Mouse (Mus musculus) embryo, embryonic 9.5 days (tissue): ENCODE measurements at regions not wholly inside any gene's neighbourhood (a gene's known extent, or its start where the extent isn't known, plus 50 kb on each side); places are given as distances from the start of the nearest gene placed in this dataset.
"Not testable (repeated sequence)": the region's sequence is repeated elsewhere in the genome, so short reads cannot be mapped to it uniquely, and the experiment has no call there.

Source experiments
- DNase-seq: peaks from one replicate; pipeline ENCODE4 v3.0.0-alpha.2; 2017; ENCODE audit errors: extremely low spot score

DNA sequence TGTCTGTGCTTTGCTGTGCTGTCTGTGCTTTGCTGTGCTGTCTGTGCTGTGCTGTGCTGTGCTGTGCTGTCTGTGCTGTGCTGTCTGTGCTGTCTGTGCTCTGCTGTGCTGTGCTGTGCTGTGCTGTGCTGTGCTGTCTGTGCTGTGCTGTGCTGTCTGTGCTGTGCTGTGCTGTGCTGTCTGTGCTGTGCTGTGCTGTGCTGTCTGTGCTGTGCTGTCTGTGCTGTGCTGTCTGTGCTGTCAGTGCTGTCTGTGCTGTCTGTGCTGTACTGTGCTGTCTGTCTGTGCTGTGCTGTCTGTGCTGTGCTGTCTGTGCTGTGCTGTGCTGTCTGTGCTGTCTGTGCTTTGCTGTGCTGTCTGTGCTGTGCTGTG, 196.5 kb downstream of the Tcp10c start:
- not testable (repeated sequence) for DNase-seq

DNA sequence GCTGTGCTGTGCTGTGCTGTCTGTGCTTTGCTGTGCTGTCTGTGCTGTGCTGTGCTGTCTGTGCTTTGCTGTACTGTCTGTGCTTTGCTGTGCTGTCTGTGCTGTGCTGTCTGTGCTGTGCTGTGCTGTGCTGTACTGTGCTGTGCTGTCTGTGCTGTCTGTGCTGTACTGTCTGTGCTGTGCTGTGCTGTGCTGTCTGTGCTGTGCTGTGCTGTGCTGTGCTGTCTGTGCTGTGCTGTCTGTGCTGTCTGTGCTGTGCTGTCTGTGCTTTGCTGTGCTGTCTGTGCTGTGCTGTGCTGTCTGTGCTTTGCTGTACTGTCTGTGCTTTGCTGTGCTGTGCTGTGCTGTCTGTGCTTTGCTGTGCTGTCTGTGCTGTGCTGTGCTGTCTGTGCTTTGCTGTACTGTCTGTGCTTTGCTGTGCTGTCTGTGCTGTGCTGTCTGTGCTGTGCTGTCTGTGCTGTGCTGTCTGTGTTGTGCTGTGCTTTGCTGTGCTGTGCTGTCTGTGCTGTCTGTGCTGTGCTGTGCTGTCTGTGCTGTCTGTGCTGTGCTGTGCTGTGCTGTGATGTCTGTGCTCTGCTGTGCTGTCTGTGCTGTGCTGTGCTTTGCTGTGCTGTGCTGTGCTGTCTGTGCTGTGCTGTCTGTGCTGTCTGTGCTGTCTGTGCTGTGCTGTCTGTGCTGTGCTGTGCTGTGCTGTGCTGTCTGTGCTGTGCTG, 197.5 kb downstream of the Tcp10c start:
- DNase-seq: peak; percentile 51

DNA sequence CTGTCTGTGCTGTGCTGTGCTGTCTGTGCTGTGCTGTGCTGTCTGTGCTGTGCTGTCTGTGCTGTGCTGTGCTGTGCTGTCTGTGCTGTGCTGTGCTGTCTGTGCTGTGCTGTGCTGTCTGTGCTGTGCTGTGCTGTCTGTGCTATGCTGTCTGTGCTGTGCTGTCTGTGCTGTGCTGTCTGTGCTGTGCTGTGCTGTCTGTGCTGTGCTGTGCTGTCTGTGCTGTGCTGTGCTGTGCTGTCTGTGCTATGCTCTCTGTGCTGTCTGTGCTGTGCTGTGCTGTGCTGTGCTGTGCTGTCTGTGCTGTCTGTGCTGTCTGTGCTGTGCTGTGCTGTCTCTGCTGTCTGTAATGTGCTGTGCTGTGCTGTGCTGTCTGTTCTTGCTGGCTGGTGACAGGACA, 198.5 kb downstream of the Tcp10c start:
- not testable (repeated sequence) for DNase-seq

DNA sequence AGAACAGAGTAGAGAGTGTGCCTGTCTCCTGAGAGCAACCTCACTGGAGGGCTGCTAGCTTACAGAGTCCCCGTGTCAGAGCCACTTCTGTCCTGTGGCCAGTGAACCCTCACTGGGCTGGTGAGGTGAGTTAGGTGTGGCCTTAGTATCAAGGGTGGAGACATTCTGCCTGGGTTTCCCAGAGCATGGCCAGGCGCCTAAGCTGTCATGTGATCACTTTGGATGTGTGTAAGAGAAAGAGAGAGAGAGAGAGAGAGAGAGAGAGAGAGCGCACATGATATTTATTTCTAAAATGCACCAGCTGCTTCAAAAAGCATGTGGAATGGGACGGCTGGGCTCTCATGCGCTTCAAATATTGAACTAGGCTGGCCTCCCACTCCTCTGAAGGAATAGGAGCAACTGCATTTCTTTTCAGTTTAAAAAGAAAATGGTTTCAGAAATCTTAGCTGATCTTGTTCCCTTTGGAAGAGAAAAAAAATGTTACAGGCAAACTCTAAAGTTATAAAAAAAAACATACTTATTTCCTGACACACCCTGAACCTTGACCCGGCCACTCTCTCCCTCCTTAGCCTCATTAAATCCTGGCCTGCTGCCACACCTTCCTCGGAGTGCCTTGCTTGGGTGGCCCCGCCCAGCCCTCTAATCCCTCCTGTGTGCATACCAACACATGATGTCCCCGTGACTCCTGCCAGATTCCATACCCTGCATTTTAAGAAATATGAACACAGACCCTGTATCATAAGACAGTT, 201.1 kb downstream of the Tcp10c start:
- not testable (repeated sequence) for DNase-seq

DNA sequence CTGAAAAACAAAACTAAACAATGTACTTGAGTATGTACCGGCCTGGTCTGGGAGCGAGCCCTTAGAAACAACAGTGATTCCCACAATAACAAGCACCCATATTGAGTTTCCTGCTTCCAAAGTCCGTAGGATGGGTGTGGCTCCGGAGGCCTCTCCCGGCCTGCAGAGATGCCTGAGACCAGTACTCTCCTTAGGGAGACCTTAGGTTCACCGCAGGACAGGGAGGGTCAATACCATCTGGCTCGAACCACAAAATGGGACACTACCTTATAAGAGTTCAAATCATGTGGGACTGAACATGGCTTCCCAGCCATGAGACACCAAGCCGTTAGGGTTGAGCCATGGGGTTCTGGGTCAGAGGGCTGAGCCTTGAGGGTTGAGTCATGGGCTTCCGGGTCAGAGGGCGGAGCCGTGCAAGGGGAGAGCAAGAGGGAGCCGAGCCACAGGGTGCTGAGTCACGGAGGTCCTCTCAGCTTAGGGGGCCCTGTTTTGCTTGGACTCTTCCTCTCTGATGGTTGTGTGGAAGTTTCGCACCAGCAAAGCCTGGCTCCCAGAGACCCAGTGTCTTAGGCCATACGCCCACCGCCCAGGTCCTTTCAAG, 201.8 kb downstream of the Tcp10c start:
- not testable (repeated sequence) for DNase-seq

DNA sequence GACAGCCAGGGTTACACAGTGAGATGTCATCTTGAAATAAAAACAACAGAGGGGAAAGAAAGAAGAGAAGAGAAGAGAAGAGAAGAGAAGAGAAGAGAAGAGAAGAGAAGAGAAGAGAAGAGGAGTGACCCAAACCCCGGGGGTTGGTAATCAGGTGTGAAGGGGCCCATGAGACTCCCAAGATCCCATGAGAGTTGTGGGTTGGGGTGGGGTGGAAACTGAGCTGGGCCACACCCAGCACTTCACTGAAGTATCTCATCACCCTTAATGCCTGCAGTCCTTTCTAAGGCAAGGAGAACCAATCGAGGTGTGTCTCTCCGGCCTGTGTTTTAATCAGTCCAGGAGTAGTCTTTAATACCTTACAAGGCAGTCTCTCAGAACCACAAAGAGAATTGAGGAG, 201.5 kb upstream of the Afdn start:
- no peak for DNase-seq

DNA sequence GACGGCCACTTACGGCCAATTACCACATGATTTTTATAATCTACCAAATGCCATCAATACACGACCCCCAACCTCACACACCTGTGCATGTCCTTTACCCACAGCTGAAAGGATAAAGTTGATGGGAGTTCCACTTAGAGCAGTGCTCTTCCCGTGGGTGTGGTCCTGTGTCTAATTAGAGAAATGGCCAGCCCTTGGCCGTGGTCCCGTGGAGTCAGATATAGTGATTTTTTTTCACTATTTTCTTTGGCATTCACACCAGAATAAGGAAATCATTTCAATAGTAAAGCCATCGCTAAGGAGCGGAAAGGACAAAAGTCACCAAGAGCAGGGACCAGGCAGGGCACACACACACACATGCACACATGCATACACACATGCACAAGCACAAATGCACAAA, 199.0 kb upstream of the Afdn start:
- no peak for DNase-seq

DNA sequence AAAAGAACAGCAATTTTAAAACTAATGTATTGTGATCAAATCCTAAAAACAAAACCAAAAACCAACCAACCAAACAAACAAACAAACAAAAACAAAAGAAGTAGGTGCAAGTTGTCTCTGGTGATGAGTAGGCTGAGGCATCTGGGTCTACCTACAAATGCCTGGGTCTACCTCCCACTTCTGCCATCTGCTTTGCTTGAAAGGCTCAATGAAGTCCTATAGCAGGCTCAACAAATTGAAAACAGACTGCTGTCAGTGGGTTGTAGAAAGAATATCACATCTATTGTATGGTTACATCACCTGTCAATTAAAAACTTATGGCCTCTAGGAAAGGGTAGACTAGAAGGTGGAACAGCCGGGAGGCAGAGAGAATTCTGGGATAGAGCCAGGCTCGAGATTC, 197.4 kb upstream of the Afdn start:
- no peak for DNase-seq

DNA sequence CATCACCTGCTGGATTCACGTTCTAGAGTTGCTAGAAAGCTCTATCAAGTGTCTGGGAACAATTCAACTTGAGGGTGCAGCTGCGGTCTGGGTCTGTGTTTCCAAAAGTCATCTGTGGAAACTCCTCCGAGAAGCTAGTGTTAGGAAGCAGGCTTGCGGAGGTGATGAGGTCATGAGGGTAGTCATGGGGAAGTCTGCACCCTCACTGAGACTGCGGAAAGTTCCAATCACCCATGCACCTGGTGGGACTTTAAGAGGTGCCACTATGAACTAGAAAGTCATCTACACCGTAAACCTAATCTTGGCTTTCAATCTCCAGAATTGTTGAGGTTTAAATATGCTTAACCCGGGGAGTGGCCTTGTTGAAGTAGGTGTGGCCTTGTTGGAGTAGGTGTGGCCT, 195.5 kb upstream of the Afdn start:
- DNase-seq: no peak

DNA sequence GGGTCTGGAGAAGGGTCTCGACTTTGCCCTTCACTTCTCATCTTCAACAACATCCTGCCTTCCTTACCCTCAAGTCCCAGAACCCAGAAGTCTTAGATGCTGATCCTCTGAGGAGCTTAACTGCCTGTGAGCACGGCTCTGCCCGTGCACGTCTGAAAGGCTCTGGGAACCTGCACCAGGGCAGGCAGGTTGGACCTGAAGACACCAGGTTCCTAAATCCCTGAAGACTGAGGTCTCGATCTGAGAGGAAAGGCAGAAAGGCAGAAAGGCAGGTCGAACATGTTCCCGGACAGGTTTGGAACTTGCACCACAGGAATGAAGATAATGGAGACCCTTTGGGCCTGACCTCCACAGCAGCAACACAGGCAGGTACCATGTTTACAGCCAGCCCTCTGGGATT, 193.7 kb upstream of the Afdn start:
- DNase-seq: no peak

DNA sequence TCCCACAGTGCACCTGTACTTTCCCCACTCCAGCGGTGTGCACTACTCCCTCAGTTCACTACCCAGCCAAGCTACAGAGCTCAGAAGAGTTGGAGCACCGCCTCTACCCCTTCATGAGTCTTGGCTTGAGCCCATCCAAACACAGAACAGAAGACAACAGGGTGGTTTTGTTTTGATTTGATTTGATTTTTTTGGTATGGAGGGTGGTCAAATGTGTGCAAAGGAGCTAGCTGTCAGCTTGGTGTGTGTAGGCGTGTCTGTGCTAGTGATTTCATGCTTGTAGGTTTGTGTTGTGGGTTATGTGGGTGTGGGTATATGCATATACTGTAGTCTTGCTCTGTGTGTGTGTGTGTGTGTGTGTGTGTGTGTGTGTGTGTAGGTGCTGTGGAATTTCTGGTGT, 193.2 kb upstream of the Afdn start:
- no peak for DNase-seq

DNA sequence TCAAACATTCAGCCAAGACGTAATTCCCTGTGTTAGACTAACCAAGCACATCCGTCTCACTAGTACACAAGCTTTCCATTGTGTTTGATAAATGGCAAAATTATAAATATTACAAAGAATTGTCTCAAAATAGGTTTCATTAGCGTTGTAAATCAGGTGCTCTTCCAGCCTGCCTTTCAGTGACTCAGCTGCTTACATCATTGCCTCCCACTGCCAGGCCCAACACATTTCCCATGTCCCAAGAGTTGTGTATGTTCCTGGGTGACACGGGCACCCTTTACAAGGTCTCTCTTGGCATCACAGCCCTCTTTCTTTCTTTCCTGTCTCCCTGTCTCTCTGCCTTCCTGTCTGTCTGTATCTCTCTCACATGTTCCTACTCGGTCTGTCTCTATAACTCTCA, 189.5 kb upstream of the Afdn start:
- no peak for DNase-seq

DNA sequence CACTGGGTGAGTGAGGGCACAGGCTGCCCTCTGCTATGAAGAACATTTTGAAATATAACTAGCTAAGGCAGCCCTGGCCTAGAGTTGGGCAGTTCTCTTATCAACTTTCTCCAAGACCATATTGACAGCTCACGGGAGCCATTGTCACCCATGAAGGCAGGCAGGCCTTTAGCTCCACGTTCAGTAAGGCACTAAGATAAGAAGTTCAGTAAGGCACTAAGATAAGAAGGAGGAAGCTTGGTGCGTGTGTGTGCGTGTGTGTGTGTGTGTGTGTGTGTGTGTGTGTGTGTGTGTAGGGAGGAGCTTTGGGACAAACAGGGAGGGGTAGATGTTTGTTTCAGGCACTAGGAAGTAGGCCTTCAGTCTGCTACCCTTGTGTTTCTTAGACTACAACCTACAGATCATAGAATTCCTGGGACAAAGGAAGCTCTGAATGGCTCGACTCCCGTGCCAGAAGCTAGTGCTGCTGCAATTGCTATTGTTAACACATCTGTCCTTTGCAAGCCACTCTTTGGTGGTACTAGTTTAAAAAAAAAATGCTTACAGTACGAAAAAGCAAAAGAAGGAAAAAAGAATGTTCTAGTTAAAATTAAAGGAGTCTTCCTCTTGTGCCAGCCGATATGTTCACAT, 188.0 kb upstream of the Afdn start:
- no peak for DNase-seq

DNA sequence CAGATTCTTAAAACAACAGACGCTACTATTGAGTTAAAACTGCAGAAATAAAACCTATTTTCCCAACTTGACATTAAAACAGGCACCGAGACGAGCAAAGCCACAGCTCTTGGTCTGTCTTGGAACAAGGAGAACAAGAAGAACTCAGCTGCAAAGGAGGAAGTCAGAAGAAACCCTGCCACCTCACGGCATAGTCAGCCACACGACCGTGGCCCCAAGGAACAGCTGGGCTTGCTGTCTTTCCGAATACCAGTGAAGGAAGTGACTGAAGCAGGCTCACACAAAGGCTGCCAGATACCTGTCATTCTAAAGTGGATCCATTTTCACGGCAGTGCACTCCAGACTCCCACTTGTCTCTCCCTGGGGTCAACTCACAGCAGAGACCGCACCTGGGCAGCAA, 187.3 kb upstream of the Afdn start:
- no peak for DNase-seq

DNA sequence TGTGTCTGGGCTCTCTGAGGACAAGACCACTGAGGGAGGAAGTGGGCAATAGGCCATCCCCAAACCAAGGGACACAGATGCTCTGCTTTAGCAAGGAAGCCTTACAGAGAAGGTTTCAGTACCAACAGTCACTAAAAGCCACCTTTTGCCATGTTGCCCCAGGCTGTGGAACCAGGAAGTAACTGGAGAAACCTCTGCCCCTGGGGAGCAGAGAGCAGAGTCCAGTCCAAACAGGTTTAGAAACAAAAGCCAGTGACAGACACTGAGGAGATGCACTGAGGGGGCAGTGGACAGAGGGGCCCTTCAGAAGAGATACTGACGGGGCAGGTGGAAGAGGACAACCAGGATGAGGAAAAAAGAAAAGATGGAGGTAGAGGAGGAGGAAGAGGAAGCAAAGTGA, 186.2 kb upstream of the Afdn start:
- DNase-seq: no peak

DNA sequence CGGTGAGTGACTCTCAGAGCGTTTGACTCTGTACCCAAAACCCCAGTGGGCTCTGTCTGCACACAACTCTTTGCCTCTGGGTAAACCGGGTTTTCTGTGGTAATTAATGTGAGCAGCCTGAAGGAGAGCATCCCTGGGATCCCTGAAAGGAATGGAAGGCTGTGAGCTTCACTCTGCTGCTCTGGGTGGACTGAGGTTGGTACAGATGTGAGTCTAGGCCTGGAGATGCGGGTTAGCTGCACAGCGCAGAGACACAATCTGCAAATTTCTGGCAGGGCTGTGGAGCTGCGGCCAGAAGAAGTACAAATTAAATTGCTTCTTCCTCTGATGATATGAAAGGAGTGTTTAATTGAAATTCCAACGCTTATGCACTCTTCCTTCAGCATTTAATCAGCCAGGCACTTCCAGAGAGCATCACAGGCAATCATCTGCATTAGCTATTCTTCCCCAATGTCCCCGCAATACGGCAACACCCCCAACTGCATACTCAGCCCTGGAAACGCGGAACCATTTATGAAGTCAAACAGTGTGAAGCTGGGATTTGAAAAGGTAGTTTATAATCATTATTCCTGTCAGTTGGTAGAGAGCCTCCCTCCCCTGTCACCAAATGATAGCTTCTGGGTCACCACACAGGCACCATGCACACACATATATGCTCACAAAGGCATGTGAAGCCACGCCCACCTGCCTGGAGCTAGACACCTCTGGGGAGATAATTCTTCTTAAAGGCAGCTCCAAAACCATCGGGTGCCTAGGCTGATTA, 185.5 kb upstream of the Afdn start:
- DNase-seq: no peak

DNA sequence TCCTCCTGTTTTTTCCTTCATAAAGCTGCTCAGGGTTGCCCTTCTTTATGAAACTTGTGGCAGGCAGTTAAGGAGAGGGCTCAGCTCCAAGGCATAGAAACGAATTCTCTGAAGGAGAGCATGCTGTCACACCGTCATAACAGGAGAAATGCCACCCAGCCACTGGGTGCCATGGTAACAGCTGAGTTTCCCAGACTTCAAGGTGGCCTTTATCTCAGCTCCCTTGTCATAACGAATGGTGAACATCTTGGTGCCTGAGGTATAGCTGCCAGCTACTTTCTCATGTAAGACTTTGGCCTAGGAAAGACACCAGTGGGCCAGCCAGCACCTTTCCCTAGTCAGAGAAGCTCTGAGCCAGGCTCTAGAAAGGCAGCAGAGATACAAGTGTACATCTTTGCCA, 182.5 kb upstream of the Afdn start:
- DNase-seq: no peak

DNA sequence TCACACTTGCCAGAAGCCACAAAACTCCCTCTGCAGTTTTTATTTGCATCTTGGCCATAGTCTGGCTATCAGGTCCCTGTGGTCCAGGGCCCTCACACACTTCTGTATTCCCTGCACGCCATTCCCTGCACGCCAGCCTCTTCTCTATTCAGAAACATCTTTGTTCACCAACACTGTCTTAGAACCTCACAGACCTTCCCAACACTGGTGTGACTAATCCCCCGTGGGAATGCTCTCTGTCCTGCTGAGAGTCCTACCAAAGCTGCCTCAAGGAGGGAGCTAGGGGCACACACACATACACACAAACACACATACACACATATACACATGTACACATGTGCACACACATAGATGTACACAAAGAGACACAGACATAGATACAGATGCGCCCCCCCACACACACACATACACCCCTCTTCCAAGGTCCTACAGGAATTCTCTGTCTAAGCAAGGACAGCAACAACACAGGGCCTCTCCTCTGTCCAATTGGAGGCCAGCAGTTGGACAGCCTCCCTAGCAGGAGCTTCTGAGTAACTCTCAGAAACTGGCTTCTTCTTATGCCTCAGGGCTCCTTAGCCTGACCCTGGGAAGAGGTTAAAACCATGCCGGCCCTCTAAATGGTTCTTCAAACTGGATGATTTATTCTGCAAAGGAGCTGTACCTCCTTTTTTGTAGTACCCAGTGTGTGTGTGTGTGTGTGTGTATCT, 179.0 kb upstream of the Afdn start:
- DNase-seq: no peak

DNA sequence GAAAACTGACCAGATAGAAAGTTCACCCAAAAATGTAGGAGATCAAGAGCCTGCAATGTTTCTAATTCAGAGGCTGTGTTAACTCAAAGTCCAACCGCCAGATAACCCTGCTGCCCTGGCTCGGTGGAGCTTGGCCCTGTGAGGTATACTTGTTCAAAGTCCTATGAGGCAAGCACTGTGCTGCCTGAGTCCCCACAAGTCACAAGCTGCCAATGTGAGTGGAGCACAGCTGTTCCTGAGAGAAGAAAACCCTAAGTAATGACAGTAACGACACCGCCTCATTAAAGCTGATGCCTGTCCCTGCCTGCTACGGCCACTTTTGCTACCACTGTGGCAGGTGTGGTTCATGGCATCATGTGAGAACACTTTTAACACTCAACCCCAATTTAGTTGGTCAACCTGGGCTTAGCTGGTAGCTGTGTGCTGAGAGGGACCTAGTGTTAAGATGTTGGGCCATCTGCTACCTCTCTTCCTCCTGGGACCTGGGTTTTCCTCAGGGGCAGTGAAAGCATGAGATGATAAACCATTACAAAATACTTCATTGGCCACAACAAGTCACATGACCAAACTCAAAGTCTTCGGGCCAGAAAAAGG, 178.2 kb upstream of the Afdn start:
- DNase-seq: no peak

DNA sequence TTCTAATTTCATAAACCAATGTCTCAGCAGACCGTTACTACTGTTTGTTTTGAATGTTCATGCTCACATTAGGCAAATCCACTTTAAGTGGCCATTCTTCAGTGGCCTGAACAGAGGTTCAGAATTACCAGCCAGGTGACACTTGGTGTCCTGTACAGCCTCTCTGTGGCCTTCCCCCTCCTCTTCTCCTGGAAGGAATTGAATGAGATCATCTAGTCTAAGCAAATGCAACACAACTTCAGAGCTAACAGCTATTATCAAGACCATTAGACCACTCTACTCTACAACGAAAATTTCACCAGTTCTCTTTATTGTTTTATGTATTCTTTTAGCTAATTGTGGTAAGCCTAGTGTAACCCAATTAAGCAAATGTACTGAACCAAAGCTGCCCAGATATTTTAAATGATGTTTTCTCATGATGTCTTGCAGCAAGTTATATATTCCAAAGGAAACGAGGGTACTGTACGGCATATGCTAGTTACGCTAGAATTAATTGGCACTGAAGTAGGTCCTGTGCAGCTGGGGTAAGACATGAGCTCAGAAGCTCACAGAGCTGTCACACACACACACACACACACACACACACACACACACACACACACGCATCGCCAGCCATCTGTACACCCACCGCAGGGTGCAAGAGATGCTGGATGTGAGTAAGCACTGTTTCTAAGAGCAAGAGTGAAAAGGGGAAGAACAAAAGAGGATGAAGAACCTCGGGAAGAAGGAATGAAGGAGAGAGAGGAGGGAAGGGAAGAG, 176.7 kb upstream of the Afdn start:
- DNase-seq: no peak
